Mouse (Mus musculus) erythroblast, embryonic 14.5 days (primary cell): ENCODE data around the gene Ranbp3l.

Source experiments
- GATA1 ChIP-seq: IDR thresholded peaks from 2 replicates; pipeline ENCODE4 v1.6.1; 2012; ENCODE audit warnings: low read length, inconsistent platforms, mixed read lengths
- TAL1 ChIP-seq: IDR thresholded peaks from 3 replicates; pipeline ENCODE4 v1.6.1; 2012; ENCODE audit warnings: low read length, inconsistent platforms, mixed read lengths

DNA sequence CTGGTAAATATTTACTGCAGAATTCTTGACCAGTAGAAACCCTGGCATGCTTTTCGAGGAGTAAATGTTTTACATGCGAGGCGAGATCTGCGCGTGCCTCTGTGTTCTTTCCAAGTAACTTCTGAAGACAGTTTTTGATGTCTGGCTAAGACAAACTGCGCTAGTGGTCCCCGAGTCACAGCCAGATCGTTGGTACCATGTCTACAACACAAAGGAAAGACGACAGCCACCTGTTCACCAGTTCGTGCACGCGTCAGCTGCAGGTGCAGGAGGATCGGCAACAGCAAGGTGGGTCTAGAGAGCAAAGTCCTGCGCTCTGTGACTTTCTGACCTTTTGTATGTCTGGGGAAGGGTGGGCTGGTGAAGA, 463 bp downstream of the Ranbp3l start:
- TF ChIP-seq TAL1 (no peak), GATA1 (no peak)
